In genomic region chr16:11008162-11008991, GRCm38 (mm10) we compare ENCODE assay signal across 9 mouse cellular contexts. TPM values are rescaled to one million over a fixed set of nuclear protein-coding genes. Genes with fewer than 3 reads are reported as not detected.
A peak's percentile ranks its signal among the peaks of the same experiment; 100 is the strongest.
DNase-seq lines count a peak whose midpoint lies in the region; ATAC-seq and TF ChIP-seq lines count a peak whose summit lies in the region.
"Had no signal": no experiment of that assay in that cellular context is flagged by ENCODE, and none has a peak within 500 bp of the region (broad histone marks: within the 10 kb centered on the region; RNA-seq: fewer than 3 reads in every experiment).

No protein-coding gene starts in this region.

- H3K9ac ChIP-seq in hindbrain, postnatal 0 days (replicated peaks; ENCODE audit: low read length), result no peak overlapping the region
- H3K9ac ChIP-seq in liver, embryonic 13.5 days, result no peak overlapping the region
- H3K9ac ChIP-seq in neural tube, embryonic 12.5 days, result no peak overlapping the region

- intact Hi-C loops in gastrocnemius, postnatal 14 days (cut with DNase I; ENCODE audit: low total_unique reads), result no loop called here
- intact Hi-C loops in left cerebral cortex, postnatal 36 days (cut with DNase I), result no loop called here

- peak; percentile 93 for DNase-seq in MN1 (ENCODE audit: low spot score)
- DNase-seq in brain, adult 2 months (ENCODE audit: low read depth, low spot score), result peak; percentile 67
- DNase-seq in gastrocnemius, postnatal 14 days, result peak; percentile 89
- DNase-seq in hindbrain, postnatal 0 days (ENCODE audit: low spot score), result peak; percentile 72
- no peak for DNase-seq in liver, embryonic 13.5 days
- DNase-seq in left cerebral cortex, postnatal 36 days (ENCODE audit: low spot score in 2 of 2), result no peak

- H3K4me1 ChIP-seq in hindbrain, postnatal 0 days (ENCODE audit: insufficient read depth, low read length), result 0 out of 2 replicates have a peak, but pooled peaks cover 5% of the 10 kb centered on the region
- peaks cover 33% of the 10 kb centered on the region for H3K4me1 ChIP-seq in liver, embryonic 13.5 days (replicated peaks)
- peaks cover 26% of the 10 kb centered on the region for H3K4me1 ChIP-seq in neural tube, embryonic 12.5 days

- no peak for TF ChIP-seq CTCF in hindbrain, postnatal 0 days (IDR thresholded peaks at IDR 0.05; ENCODE audit: low read depth)

- H3K4me2 ChIP-seq in hindbrain, postnatal 0 days (ENCODE audit: low read depth, low read length), result no peak overlapping the region
- peak overlapping the region; percentile 18; the same call in 1 of the 2 replicates for H3K4me2 ChIP-seq in liver, embryonic 13.5 days
- H3K4me2 ChIP-seq in neural tube, embryonic 12.5 days (replicated peaks), result peak overlapping the region; percentile 36

- H3K27ac ChIP-seq in hindbrain, postnatal 0 days, result peak overlapping the region; percentile 71
- H3K27ac ChIP-seq in liver, embryonic 13.5 days, result peak overlapping the region; percentile 77
- H3K27ac ChIP-seq in neural tube, embryonic 12.5 days, result peak overlapping the region; percentile 65

- no peak overlapping the region for H3K4me3 ChIP-seq in hindbrain, postnatal 0 days (ENCODE audit: low read length)
- no peak overlapping the region for H3K4me3 ChIP-seq in liver, embryonic 13.5 days (replicated peaks)
- H3K4me3 ChIP-seq in neural tube, embryonic 12.5 days, result no peak overlapping the region
- H3K4me3 ChIP-seq: erythroblast, embryonic 14.5 days had no signal

- ATAC-seq in hindbrain, postnatal 0 days, result peak; percentile 75
- peak; percentile 52 for ATAC-seq in liver, embryonic 13.5 days (ENCODE audit: low read depth)
- ATAC-seq in neural tube, embryonic 12.5 days (ENCODE audit: low FRiP score, low read depth), result peak; percentile 71
- no peak for ATAC-seq in inflammation-experienced regulatory T-cells, adult 6 months

- no peaks in the 10 kb centered on the region for H3K27me3 ChIP-seq in hindbrain, postnatal 0 days (ENCODE audit: insufficient read depth, low read length)
- no peaks in the 10 kb centered on the region for H3K27me3 ChIP-seq in liver, embryonic 13.5 days
- no peaks in the 10 kb centered on the region for H3K27me3 ChIP-seq in neural tube, embryonic 12.5 days (replicated peaks)

- WGBS in hindbrain, postnatal 0 days, result 41% methylated on average over 15 of the region's 15 CpGs
- 25% methylated on average over 15 of the region's 15 CpGs for WGBS in liver, embryonic 13.5 days (ENCODE audit: insufficient replicate concordance)
- WGBS in neural tube, embryonic 12.5 days, result 35% methylated on average over 15 of the region's 15 CpGs

- H3K36me3 ChIP-seq in hindbrain, postnatal 0 days (ENCODE audit: insufficient read depth, low read length), result no peaks in the 10 kb centered on the region
- H3K36me3 ChIP-seq in liver, embryonic 13.5 days, result no peaks in the 10 kb centered on the region
- no peaks in the 10 kb centered on the region for H3K36me3 ChIP-seq in neural tube, embryonic 12.5 days

- no peaks in the 10 kb centered on the region for H3K9me3 ChIP-seq in hindbrain, postnatal 0 days (ENCODE audit: low read length)
- no peaks in the 10 kb centered on the region for H3K9me3 ChIP-seq in liver, embryonic 13.5 days (replicated peaks)
- H3K9me3 ChIP-seq in neural tube, embryonic 12.5 days, result no peaks in the 10 kb centered on the region

RNA-seq across cellular contexts. Expression of gene Snn, which starts 52.4 kb away (rescaled TPM):
- total RNA-seq in gastrocnemius, postnatal 14 days (2021), result 10 to 100 TPM in 1 of 2 experiments, 1 to 10 TPM in 1; 7.6 to 10.9 TPM
- total RNA-seq in hindbrain, postnatal 0 days (2014; rRNA removed), result 241 and 273 TPM in 2 replicates
- 116 and 123 TPM in 2 replicates for polyA plus RNA-seq in hindbrain, postnatal 0 days (2015; fragmentation: Nextera tagmentation; extraction: Ambion mirVana)
- polyA plus RNA-seq in liver, embryonic 13.5 days (2015; fragmentation: Nextera tagmentation; extraction: Ambion mirVana), result 2.5 and 3.0 TPM in 2 replicates
- polyA plus RNA-seq in neural tube, embryonic 12.5 days (2016; fragmentation: Nextera tagmentation; extraction: Ambion mirVana), result 115 and 117 TPM in 2 replicates
- 1 to 10 TPM in 2 of 3 experiments, under 1 TPM in 1; 0.84 to 1.3 (median 1.1) TPM for polyA plus RNA-seq in inflammation-experienced regulatory T-cells, adult 6 months (2017; shearing (Covaris generic))
- total RNA-seq in left cerebral cortex, postnatal 36 days (2021), result 100 to 1,000 TPM; 172 to 210 TPM

RNA-seq across cellular contexts. Expression of gene Litaf, which starts 57.6 kb away (rescaled TPM):
- total RNA-seq in gastrocnemius, postnatal 14 days (2021), result 10 to 100 TPM; 17.0 to 19.2 TPM
- 23.9 and 31.6 TPM in 2 replicates for total RNA-seq in hindbrain, postnatal 0 days (2014; rRNA removed)
- polyA plus RNA-seq in hindbrain, postnatal 0 days (2015; fragmentation: Nextera tagmentation; extraction: Ambion mirVana), result 28.2 and 31.1 TPM in 2 replicates
- 31.6 and 34.1 TPM in 2 replicates for polyA plus RNA-seq in liver, embryonic 13.5 days (2015; fragmentation: Nextera tagmentation; extraction: Ambion mirVana)
- polyA plus RNA-seq in neural tube, embryonic 12.5 days (2016; fragmentation: Nextera tagmentation; extraction: Ambion mirVana), result 47.7 and 52.1 TPM in 2 replicates
- 10 to 100 TPM; 29.9 to 99.4 (median 39.3) TPM for polyA plus RNA-seq in inflammation-experienced regulatory T-cells, adult 6 months (2017; shearing (Covaris generic))
- 10 to 100 TPM; 11.1 to 13.0 TPM for total RNA-seq in left cerebral cortex, postnatal 36 days (2021)

Comparison
In these comparisons a context has a peak if more than half of its experiments do, and no peak if none do; other contexts are left out.
1. DNase-seq: peak in MN1 (single experiment), brain, adult 2 months (single experiment), gastrocnemius, postnatal 14 days (single experiment) and hindbrain, postnatal 0 days (single experiment); none in liver, embryonic 13.5 days (single experiment) and left cerebral cortex, postnatal 36 days (0 of 2).
2. RNA of gene Snn, which starts 52.4 kb away (polyA plus RNA-seq): 116 to 123 TPM in hindbrain, postnatal 0 days and 115 to 117 TPM in neural tube, embryonic 12.5 days; 2.5 to 3.0 TPM in liver, embryonic 13.5 days and 0.84 to 1.3 TPM in inflammation-experienced regulatory T-cells, adult 6 months; every median in the first group is over 10 times any median in the second.
3. Peak in every context shown above with its lines, with median percentiles within 50 percentile points of each other: H3K27ac ChIP-seq.